Mouse (Mus musculus) hindbrain, embryonic 15.5 days (tissue): ENCODE measurements around the gene Gns. TPM values are rescaled to one million over a fixed set of nuclear protein-coding genes. Genes with fewer than 3 reads are reported as not detected.
"Not testable (repeated sequence)": the region's sequence is repeated elsewhere in the genome, so short reads cannot be mapped to it uniquely, and the experiment has no call there.

Source experiments
- ATAC-seq: fragments of 200-750 bp; cut with Nextera tagmentation; 2 replicates; pipeline ENCODE4 v1.8.0; 2017; ENCODE audit warnings: low read depth, moderate number of reproducible peaks, moderate TSS enrichment; ENCODE audit not compliant: low FRiP score
- H3K27ac ChIP-seq: fragments of 300-500 bp; sonication (generic); replicated peaks from 2 replicates; pipeline ENCODE4 v1.5.1; 2015; ENCODE audit warnings: mild to moderate bottlenecking, inconsistent platforms
- H3K27me3 ChIP-seq: fragments of 300-500 bp; sonication (generic); 2 replicates; pipeline ENCODE4 v1.6.1; 2015; ENCODE audit warnings: control low read depth, inconsistent platforms
- H3K36me3 ChIP-seq: fragments of 300-500 bp; sonication (generic); 2 replicates; pipeline ENCODE4 v1.6.1; 2015; ENCODE audit warnings: control low read depth, inconsistent platforms
- H3K4me1 ChIP-seq: fragments of 300-500 bp; sonication (generic); replicated peaks from 2 replicates; pipeline ENCODE4 v1.6.1; 2015; ENCODE audit warnings: control low read depth, inconsistent platforms
- H3K4me2 ChIP-seq: fragments of 300-500 bp; sonication (generic); 2 replicates; pipeline ENCODE4 v1.6.1; 2015; ENCODE audit warnings: moderate library complexity, mild to moderate bottlenecking, inconsistent platforms
- H3K4me3 ChIP-seq: fragments of 300-500 bp; sonication (generic); 2 replicates; pipeline ENCODE4 v1.5.1; 2015; ENCODE audit warnings: mild to moderate bottlenecking, inconsistent platforms
- H3K9ac ChIP-seq: fragments of 300-500 bp; sonication (generic); 2 replicates; pipeline ENCODE4 v1.6.1; 2015; ENCODE audit warnings: inconsistent platforms
- H3K9me3 ChIP-seq: fragments of 300-500 bp; sonication (generic); 2 replicates; pipeline ENCODE4 v1.6.1; 2016; ENCODE audit warnings: control low read depth, inconsistent platforms
- WGBS: fragments of 180-500 bp; shearing (Covaris S2); methylation state at CpG from one replicate; pipeline ENCODE4 v1.1.7; 2015; 5-methylcytosine and 5-hydroxymethylcytosine counted together
- polyA plus RNA-seq: library from polyadenylated mRNA; unstranded; fragments of >200 nt; fragmentation: Nextera tagmentation; extraction: Ambion mirVana; gene quantifications from 2 replicates; pipeline ENCODE4 v1.2.1, GENCODE M21; 2015

The Gns gene
- 41.8 and 42.5 TPM in 2 replicates for polyA plus RNA-seq

- peak within 1 kb of the TSS; percentile 72 for H3K4me2 ChIP-seq
- H3K9ac ChIP-seq, result peak within 1 kb of the TSS; percentile 93
- H3K36me3 ChIP-seq, result peaks cover 1% of the 10 kb centered on the region; the same call in 1 of the 2 replicates
- no peaks in the 10 kb centered on the region for H3K9me3 ChIP-seq
- H3K4me3 ChIP-seq, result peak within 1 kb of the TSS; percentile 98
- ATAC-seq, result peak; percentile 97
- H3K4me1 ChIP-seq, result peaks cover 31% of the 10 kb centered on the region
- no peaks in the 10 kb centered on the region for H3K27me3 ChIP-seq
- H3K27ac ChIP-seq, result peak within 1 kb of the TSS; percentile 81
- WGBS, result under 1% methylated on average over 67 of the region's 72 CpGs
Observed at GRCm38 (mm10) chr10:121364801-121365564, at the start of gene Gns. TSS of gene Gns (plus strand) at chr10:121365090.

- 28% methylated on average over 27 of the region's 27 CpGs for WGBS
- Histone ChIP-seq H3K27ac (peak overlapping the region; percentile 58), H3K36me3 (no peaks in the 10 kb centered on the region), H3K4me2 (peak overlapping the region; percentile 40), H3K4me3 (no peak overlapping the region), H3K9me3 (no peaks in the 10 kb centered on the region), H3K27me3 (0 out of 2 replicates have a peak, but pooled peaks cover 4% of the 10 kb centered on the region), H3K9ac (no peak overlapping the region), H3K4me1 (peaks cover 24% of the 10 kb centered on the region)
- ATAC-seq, result no peak
Observed at GRCm38 (mm10) chr10:121315321-121316283, 49.3 kb upstream of the Gns start.

- 90% methylated on average over 10 of the region's 10 CpGs for WGBS
- Histone ChIP-seq H3K27me3 (0 out of 2 replicates have a peak, but pooled peaks cover 4% of the 10 kb centered on the region), H3K9me3 (no peaks in the 10 kb centered on the region), H3K9ac (no peak overlapping the region), H3K36me3 (no peaks in the 10 kb centered on the region), H3K4me1 (peaks cover 20% of the 10 kb centered on the region), H3K27ac (no peak overlapping the region), H3K4me3 (no peak overlapping the region), H3K4me2 (no peak overlapping the region)
- ATAC-seq, result no peak
Observed at GRCm38 (mm10) chr10:121316361-121316760, 48.5 kb upstream of the Gns start.

GRCm38 (mm10) chr10:121318397-121318950 is 46.4 kb upstream of the Gns start:
- WGBS, result 78% methylated on average over 7 of the region's 7 CpGs
- H3K27me3 ChIP-seq, result no peaks in the 10 kb centered on the region
- no peaks in the 10 kb centered on the region for H3K36me3 ChIP-seq
- no peak for ATAC-seq
- no peaks in the 10 kb centered on the region for H3K9me3 ChIP-seq
- no peak overlapping the region for H3K4me3 ChIP-seq
- H3K4me1 ChIP-seq, result peaks cover 15% of the 10 kb centered on the region
- no peak overlapping the region for H3K4me2 ChIP-seq
- no peak overlapping the region for H3K9ac ChIP-seq
- no peak overlapping the region for H3K27ac ChIP-seq

- Histone ChIP-seq H3K9me3 (no peaks in the 10 kb centered on the region), H3K36me3 (no peaks in the 10 kb centered on the region), H3K27ac (no peak overlapping the region), H3K4me1 (no peaks in the 10 kb centered on the region), H3K4me2 (no peak overlapping the region), H3K27me3 (no peaks in the 10 kb centered on the region), H3K4me3 (no peak overlapping the region), H3K9ac (no peak overlapping the region)
- WGBS, result 60% methylated on average over 7 of the region's 7 CpGs
- ATAC-seq, result no peak
Observed at GRCm38 (mm10) chr10:121323493-121323892, 41.4 kb upstream of the Gns start.

- no peak overlapping the region for H3K4me3 ChIP-seq
- no peaks in the 10 kb centered on the region for H3K9me3 ChIP-seq
- no peak overlapping the region for H3K4me2 ChIP-seq
- ATAC-seq, result no peak
- no peaks in the 10 kb centered on the region for H3K4me1 ChIP-seq
- H3K36me3 ChIP-seq, result no peaks in the 10 kb centered on the region
- no peaks in the 10 kb centered on the region for H3K27me3 ChIP-seq
- no peak overlapping the region for H3K27ac ChIP-seq
- H3K9ac ChIP-seq, result no peak overlapping the region
Observed at GRCm38 (mm10) chr10:121326167-121326566, 38.7 kb upstream of the Gns start.

GRCm38 (mm10) chr10:121329586-121329985 is 35.3 kb upstream of the Gns start:
- no peaks in the 10 kb centered on the region for H3K27me3 ChIP-seq
- no peaks in the 10 kb centered on the region for H3K4me1 ChIP-seq
- H3K9ac ChIP-seq, result no peak overlapping the region
- 77% methylated on average over 4 of the region's 4 CpGs for WGBS
- H3K9me3 ChIP-seq, result no peaks in the 10 kb centered on the region
- H3K36me3 ChIP-seq, result no peaks in the 10 kb centered on the region
- no peak for ATAC-seq
- H3K27ac ChIP-seq, result no peak overlapping the region
- H3K4me2 ChIP-seq, result no peak overlapping the region
- H3K4me3 ChIP-seq, result no peak overlapping the region

- Histone ChIP-seq H3K4me3 (no peak overlapping the region), H3K4me1 (no peaks in the 10 kb centered on the region), H3K27me3 (no peaks in the 10 kb centered on the region), H3K9me3 (no peaks in the 10 kb centered on the region), H3K36me3 (no peaks in the 10 kb centered on the region), H3K9ac (no peak overlapping the region), H3K27ac (no peak overlapping the region), H3K4me2 (no peak overlapping the region)
- ATAC-seq, result no peak
- WGBS, result 19% methylated on average over 7 of the region's 7 CpGs
Observed at GRCm38 (mm10) chr10:121330940-121331339, 34.0 kb upstream of the Gns start.

GRCm38 (mm10) chr10:121334576-121334975 is 30.3 kb upstream of the Gns start:
- Histone ChIP-seq H3K4me2 (no peak overlapping the region), H3K27me3 (no peaks in the 10 kb centered on the region), H3K9ac (no peak overlapping the region), H3K27ac (no peak overlapping the region), H3K4me1 (no peaks in the 10 kb centered on the region), H3K36me3 (no peaks in the 10 kb centered on the region), H3K9me3 (no peaks in the 10 kb centered on the region), H3K4me3 (no peak overlapping the region)
- 81% methylated on average over 3 of the region's 3 CpGs for whole genome bisulfite sequencing
- ATAC-seq, result no peak

- 0 out of 2 replicates have a peak, but pooled peaks cover 12% of the 10 kb centered on the region for H3K4me1 ChIP-seq
- 85% methylated on average over 14 of the region's 14 CpGs for WGBS
- H3K36me3 ChIP-seq, H3K9me3 ChIP-seq, H3K9ac ChIP-seq, H3K27me3 ChIP-seq, H3K27ac ChIP-seq, H3K4me3 ChIP-seq, ATAC-seq, H3K4me2 ChIP-seq: not testable (repeated sequence)
Observed at GRCm38 (mm10) chr10:121336536-121336935, 28.4 kb upstream of the Gns start.

- no peaks in the 10 kb centered on the region for H3K9me3 ChIP-seq
- H3K4me1 ChIP-seq, result 0 out of 2 replicates have a peak, but pooled peaks cover 12% of the 10 kb centered on the region
- no peak overlapping the region for H3K9ac ChIP-seq
- WGBS, result 49% methylated on average over 11 of the region's 11 CpGs
- no peak overlapping the region for H3K27ac ChIP-seq
- no peaks in the 10 kb centered on the region for H3K36me3 ChIP-seq
- H3K27me3 ChIP-seq, result no peaks in the 10 kb centered on the region
- ATAC-seq, result peak; percentile 54; the same call in 1 of the 2 replicates
- H3K4me2 ChIP-seq, result no peak overlapping the region
- no peak overlapping the region for H3K4me3 ChIP-seq
Observed at GRCm38 (mm10) chr10:121340754-121341593, 23.9 kb upstream of the Gns start.
